8 mouse cellular contexts compared by ENCODE assay signal in genomic region chr9:104262823-104263352, GRCm38 (mm10). TPM values are rescaled to one million over a fixed set of nuclear protein-coding genes. Genes with fewer than 3 reads are reported as not detected.
DNase-seq lines count a peak whose midpoint lies in the region; ATAC-seq and TF ChIP-seq lines count a peak whose summit lies in the region.

Gene Dnajc13, minus strand, starts transcription at chr9:104262930.

- H3K36me3 ChIP-seq in embryonic facial prominence, embryonic 15.5 days, result no peaks in the 10 kb centered on the region
- no peaks in the 10 kb centered on the region for H3K36me3 ChIP-seq in limb, embryonic 14.5 days (ENCODE audit: control insufficient read depth, insufficient read depth, low read length)
- H3K36me3 ChIP-seq in midbrain, postnatal 0 days (ENCODE audit: insufficient read depth, low read length), result no peaks in the 10 kb centered on the region

- H3K9me3 ChIP-seq in embryonic facial prominence, embryonic 15.5 days (replicated peaks), result no peaks in the 10 kb centered on the region
- H3K9me3 ChIP-seq in limb, embryonic 14.5 days (ENCODE audit: control insufficient read depth, low read length), result no peaks in the 10 kb centered on the region
- H3K9me3 ChIP-seq in midbrain, postnatal 0 days (ENCODE audit: low read length), result no peaks in the 10 kb centered on the region

- peak within 1 kb of the TSS; percentile 94 for H3K9ac ChIP-seq in embryonic facial prominence, embryonic 15.5 days
- peak within 1 kb of the TSS; percentile 85 for H3K9ac ChIP-seq in limb, embryonic 14.5 days (ENCODE audit: low read depth, low read length, severe bottlenecking)
- H3K9ac ChIP-seq in midbrain, postnatal 0 days (replicated peaks; ENCODE audit: low read length, poor library complexity, severe bottlenecking), result peak within 1 kb of the TSS; percentile 89

- peak within 1 kb of the TSS; percentile 76 for H3K4me3 ChIP-seq in bone marrow, adult 2 months (replicated peaks; ENCODE audit: control insufficient read depth, low read depth, low read length)
- peak within 1 kb of the TSS; percentile 96 for H3K4me3 ChIP-seq in embryonic facial prominence, embryonic 15.5 days (replicated peaks)
- peak within 1 kb of the TSS; percentile 89 for H3K4me3 ChIP-seq in limb, embryonic 14.5 days (replicated peaks; ENCODE audit: low read length)
- peak within 1 kb of the TSS; percentile 94 for H3K4me3 ChIP-seq in midbrain, postnatal 0 days (ENCODE audit: low read depth, low read length)

- peak; percentile 56; the same call in 1 of the 2 replicates for TF ChIP-seq POLR2A in bone marrow, adult 2 months (IDR thresholded peaks at IDR 0.05; ENCODE audit: borderline replicate concordance, control insufficient read depth, low read depth, low read length)
- peak; percentile 83; the same call in 1 of the 2 replicates for TF ChIP-seq POLR2A in limb, embryonic 14.5 days (IDR thresholded peaks at IDR 0.05; ENCODE audit: borderline replicate concordance, extremely low read depth, insufficient read depth, insufficient read length)

- DNase-seq in 416B (ENCODE audit: low read depth), result peak; percentile 97
- peak; percentile 98 for DNase-seq in heart, adult 8-10 months (ENCODE audit: low spot score)
- peak; percentile 100 for DNase-seq in kidney, adult 9 months
- peak; percentile 96 for DNase-seq in limb, embryonic 14.5 days (ENCODE audit: low spot score)
- peak; percentile 97 for DNase-seq in midbrain, postnatal 0 days (ENCODE audit: low spot score)
- DNase-seq in spleen, postnatal 14 days (ENCODE audit: low spot score in 2 of 2), result peak; percentile 93 to 94

- peak within 1 kb of the TSS; percentile 90 for H3K27ac ChIP-seq in bone marrow, adult 2 months (ENCODE audit: control insufficient read depth, insufficient read depth, low read depth, low read length, poor library complexity)
- H3K27ac ChIP-seq in embryonic facial prominence, embryonic 15.5 days (replicated peaks), result peak within 1 kb of the TSS; percentile 88
- H3K27ac ChIP-seq in limb, embryonic 14.5 days (replicated peaks; ENCODE audit: low read depth, low read length), result peak within 1 kb of the TSS; percentile 79
- H3K27ac ChIP-seq in midbrain, postnatal 0 days (ENCODE audit: low read depth, low read length), result peak within 1 kb of the TSS; percentile 84

- ATAC-seq in embryonic facial prominence, embryonic 15.5 days (ENCODE audit: insufficient number of reproducible peaks, low FRiP score, low TSS enrichment, low read depth), result peak; percentile 98
- peak; percentile 97 for ATAC-seq in limb, embryonic 14.5 days (ENCODE audit: low FRiP score, low read depth)
- ATAC-seq in midbrain, postnatal 0 days (ENCODE audit: low FRiP score), result peak; percentile 98

- peak within 1 kb of the TSS; percentile 81 for H3K4me2 ChIP-seq in embryonic facial prominence, embryonic 15.5 days (replicated peaks)
- peak within 1 kb of the TSS; percentile 73 for H3K4me2 ChIP-seq in limb, embryonic 14.5 days (replicated peaks; ENCODE audit: low read depth, low read length, severe bottlenecking)
- peak within 1 kb of the TSS; percentile 69 for H3K4me2 ChIP-seq in midbrain, postnatal 0 days (ENCODE audit: low read depth, low read length, poor library complexity, severe bottlenecking)

- no peaks in the 10 kb centered on the region; the same call in none of the 2 replicates for H3K4me1 ChIP-seq in bone marrow, adult 2 months (ENCODE audit: control insufficient read depth, insufficient read depth, low read length)
- peaks cover 16% of the 10 kb centered on the region for H3K4me1 ChIP-seq in embryonic facial prominence, embryonic 15.5 days
- H3K4me1 ChIP-seq in limb, embryonic 14.5 days (ENCODE audit: control insufficient read depth, insufficient read depth, low read length), result peaks cover 16% of the 10 kb centered on the region
- H3K4me1 ChIP-seq in midbrain, postnatal 0 days (ENCODE audit: insufficient read depth, low read length), result peaks cover 6% of the 10 kb centered on the region

- H3K27me3 ChIP-seq in embryonic facial prominence, embryonic 15.5 days, result no peaks in the 10 kb centered on the region
- H3K27me3 ChIP-seq in limb, embryonic 14.5 days (ENCODE audit: control insufficient read depth, insufficient read depth, low read length), result no peaks in the 10 kb centered on the region
- no peaks in the 10 kb centered on the region for H3K27me3 ChIP-seq in midbrain, postnatal 0 days (ENCODE audit: insufficient read depth, low read length)

- under 1% methylated on average over 60 of the region's 60 CpGs for WGBS in bone marrow, adult 2 months
- under 1% methylated on average over 60 of the region's 60 CpGs for WGBS in embryonic facial prominence, embryonic 15.5 days
- WGBS in limb, embryonic 14.5 days, result under 1% methylated on average over 49 of the region's 60 CpGs
- under 1% methylated on average over 46 of the region's 60 CpGs for WGBS in midbrain, postnatal 0 days

- no peak for TF ChIP-seq CTCF in bone marrow, adult 2 months (IDR thresholded peaks at IDR 0.05; ENCODE audit: control insufficient read depth, insufficient read depth, low read length)
- no peak for TF ChIP-seq CTCF in midbrain, postnatal 0 days (IDR thresholded peaks at IDR 0.05)

RNA-seq across cellular contexts. Expression of gene Dnajc13, which starts in this region (rescaled TPM):
- polyA plus RNA-seq in bone marrow, adult 2 months (2011; ENCODE audit: insufficient read depth, insufficient read length, low replicate concordance, missing spikeins), result 10.0 and 15.6 TPM in 2 replicates
- 19.3 and 21.0 TPM in 2 replicates for polyA plus RNA-seq in embryonic facial prominence, embryonic 15.5 days (2015; fragmentation: Nextera tagmentation; extraction: Ambion mirVana)
- total RNA-seq in heart, adult 8-10 months (2022), result 10 to 100 TPM; 28.3 to 36.0 (median 32.0) TPM
- polyA plus RNA-seq in limb, embryonic 14.5 days (2012; rRNA removed), result 64.3 TPM in 2 replicates
- 30.2 and 34.9 TPM in 2 replicates for polyA plus RNA-seq in limb, embryonic 14.5 days (2014; fragmentation: Nextera tagmentation; extraction: Ambion mirVana)
- total RNA-seq in midbrain, postnatal 0 days (2014; rRNA removed), result 74.2 and 76.4 TPM in 2 replicates
- 11.2 and 16.7 TPM in 2 replicates for polyA plus RNA-seq in midbrain, postnatal 0 days (2015; fragmentation: Nextera tagmentation; extraction: Ambion mirVana)

Comparison
In these comparisons a context has a peak if more than half of its experiments do, and no peak if none do; other contexts are left out.
1. Peak in every context shown above with its lines: DNase-seq, ATAC-seq, H3K4me3 ChIP-seq and H3K27ac ChIP-seq.